ENCODE assay signal across 19 mouse cellular contexts in genomic region chr10:13726206-13726605, GRCm38 (mm10).
"Had no signal": no experiment of that assay in that cellular context is flagged by ENCODE, and none has a peak within 500 bp of the region (broad histone marks: within the 10 kb centered on the region; RNA-seq: fewer than 3 reads in every experiment).

No protein-coding gene starts in this region.

- H3K27me3 ChIP-seq: liver, embryonic 15.5 days; lung, embryonic 15.5 days; midbrain, embryonic 12.5 days; neural tube, embryonic 12.5 days had no signal

- DNase-seq: liver, postnatal 0 days; lung, adult 2 months; lung, postnatal 14 days; lung, postnatal 36 days; retina, postnatal 1 day; right cerebral cortex, adult 18-20 months; right cerebral cortex, postnatal 25 days; right cerebral cortex, postnatal 4 days; spleen, adult 18-20 months; thymus, adult 18-20 months; thymus, postnatal 14 days; thymus, postnatal 36 days had no signal

- ATAC-seq: liver, postnatal 0 days; lung, postnatal 0 days had no signal

- H3K9ac ChIP-seq: liver, embryonic 15.5 days; liver, postnatal 0 days; lung, embryonic 15.5 days; midbrain, embryonic 12.5 days; neural tube, embryonic 12.5 days had no signal

- H3K27ac ChIP-seq: liver, embryonic 15.5 days; lung, embryonic 15.5 days; macrophage; midbrain, embryonic 12.5 days; neural tube, embryonic 12.5 days had no signal

- H3K4me1 ChIP-seq: liver, embryonic 15.5 days; lung, embryonic 15.5 days; megakaryocyte, embryonic 14.5 days; neural tube, embryonic 12.5 days had no signal

- H3K36me3 ChIP-seq: liver, embryonic 15.5 days; lung, embryonic 15.5 days; midbrain, embryonic 12.5 days; neural tube, embryonic 12.5 days had no signal

- H3K4me3 ChIP-seq: liver, embryonic 15.5 days; lung, embryonic 15.5 days; midbrain, embryonic 12.5 days; neural tube, embryonic 12.5 days had no signal

- H3K4me2 ChIP-seq: liver, embryonic 15.5 days; lung, embryonic 15.5 days; midbrain, embryonic 12.5 days; neural tube, embryonic 12.5 days had no signal

- H3K9me3 ChIP-seq: liver, embryonic 15.5 days; lung, embryonic 15.5 days; megakaryocyte, embryonic 14.5 days; midbrain, embryonic 12.5 days; neural tube, embryonic 12.5 days had no signal
